Mouse (Mus musculus): ENCODE measurements at regions not wholly inside any gene's neighbourhood (a gene's known extent, or its start where the extent isn't known, plus 50 kb on each side); places are given as distances from the start of the nearest gene placed in this dataset.

GRCm38 (mm10) chr8:36361255-36361654 lies 595.7 kb downstream of the Gm19410 start:
- TF ChIP-seq POLR2A (IDR thresholded peaks at IDR 0.05; ENCODE audit: control insufficient read depth, low read depth, low read length) (no peak), CTCF (IDR thresholded peaks at IDR 0.05; ENCODE audit: control insufficient read depth, insufficient read depth, insufficient replicate concordance, low read depth, low read length) (no peak)
- H3K27ac ChIP-seq (ENCODE audit: control insufficient read depth, insufficient read depth, low read depth, low read length), result no peak overlapping the region
- no peaks in the 10 kb centered on the region for H3K4me1 ChIP-seq (ENCODE audit: control insufficient read depth, insufficient read depth, low read length)
- H3K4me3 ChIP-seq (ENCODE audit: control insufficient read depth, low read depth, low read length), result no peak overlapping the region
- H3K27me3 ChIP-seq (ENCODE audit: control insufficient read depth, insufficient read depth, low read length), result no peaks in the 10 kb centered on the region
- no peaks in the 10 kb centered on the region for H3K36me3 ChIP-seq (ENCODE audit: control insufficient read depth, insufficient read depth, low read length)

GRCm38 (mm10) chr8:36361818-36362217 lies 596.2 kb downstream of the Gm19410 start:
- Histone ChIP-seq H3K4me1 (ENCODE audit: control insufficient read depth, insufficient read depth, low read length) (no peaks in the 10 kb centered on the region), H3K27ac (ENCODE audit: control insufficient read depth, insufficient read depth, low read depth, low read length) (no peak overlapping the region), H3K4me3 (ENCODE audit: control insufficient read depth, low read depth, low read length) (no peak overlapping the region), H3K36me3 (ENCODE audit: control insufficient read depth, insufficient read depth, low read length) (no peaks in the 10 kb centered on the region), H3K27me3 (ENCODE audit: control insufficient read depth, insufficient read depth, low read length) (no peaks in the 10 kb centered on the region)
- TF ChIP-seq CTCF (IDR thresholded peaks at IDR 0.05; ENCODE audit: control insufficient read depth, insufficient read depth, insufficient replicate concordance, low read depth, low read length), result no peak
- TF ChIP-seq POLR2A (IDR thresholded peaks at IDR 0.05; ENCODE audit: control insufficient read depth, low read depth, low read length), result no peak

GRCm38 (mm10) chr8:36363291-36363690 lies 597.7 kb downstream of the Gm19410 start:
- no peaks in the 10 kb centered on the region for H3K27me3 ChIP-seq (ENCODE audit: control insufficient read depth, insufficient read depth, low read length)
- no peaks in the 10 kb centered on the region for H3K36me3 ChIP-seq (ENCODE audit: control insufficient read depth, insufficient read depth, low read length)
- H3K4me3 ChIP-seq (ENCODE audit: control insufficient read depth, low read depth, low read length), result no peak overlapping the region
- TF ChIP-seq CTCF (IDR thresholded peaks at IDR 0.05; ENCODE audit: control insufficient read depth, insufficient read depth, insufficient replicate concordance, low read depth, low read length) (no peak), POLR2A (IDR thresholded peaks at IDR 0.05; ENCODE audit: control insufficient read depth, low read depth, low read length) (no peak)
- no peaks in the 10 kb centered on the region for H3K4me1 ChIP-seq (ENCODE audit: control insufficient read depth, insufficient read depth, low read length)
- no peak overlapping the region for H3K27ac ChIP-seq (ENCODE audit: control insufficient read depth, insufficient read depth, low read depth, low read length)

- no peak for TF ChIP-seq CTCF (IDR thresholded peaks at IDR 0.05; ENCODE audit: control insufficient read depth, insufficient read depth, insufficient replicate concordance, low read depth, low read length)
- TF ChIP-seq POLR2A (IDR thresholded peaks at IDR 0.05; ENCODE audit: control insufficient read depth, low read depth, low read length), result no peak
- H3K36me3 ChIP-seq (ENCODE audit: control insufficient read depth, insufficient read depth, low read length), result no peaks in the 10 kb centered on the region
- H3K4me1 ChIP-seq (ENCODE audit: control insufficient read depth, insufficient read depth, low read length), result no peaks in the 10 kb centered on the region
- H3K4me3 ChIP-seq (ENCODE audit: control insufficient read depth, low read depth, low read length), result no peak overlapping the region
- H3K27ac ChIP-seq (ENCODE audit: control insufficient read depth, insufficient read depth, low read depth, low read length), result no peak overlapping the region
- H3K27me3 ChIP-seq (ENCODE audit: control insufficient read depth, insufficient read depth, low read length), result no peaks in the 10 kb centered on the region
Observed at GRCm38 (mm10) chr8:36364567-36365231, 599.1 kb downstream of the Gm19410 start.

GRCm38 (mm10) chr8:36365945-36366344 lies 600.4 kb downstream of the Gm19410 start:
- no peak for TF ChIP-seq POLR2A (IDR thresholded peaks at IDR 0.05; ENCODE audit: control insufficient read depth, low read depth, low read length)
- TF ChIP-seq CTCF (IDR thresholded peaks at IDR 0.05; ENCODE audit: control insufficient read depth, insufficient read depth, insufficient replicate concordance, low read depth, low read length), result no peak
- Histone ChIP-seq H3K27ac (ENCODE audit: control insufficient read depth, insufficient read depth, low read depth, low read length) (no peak overlapping the region), H3K36me3 (ENCODE audit: control insufficient read depth, insufficient read depth, low read length) (no peaks in the 10 kb centered on the region), H3K4me1 (ENCODE audit: control insufficient read depth, insufficient read depth, low read length) (no peaks in the 10 kb centered on the region), H3K27me3 (ENCODE audit: control insufficient read depth, insufficient read depth, low read length) (no peaks in the 10 kb centered on the region), H3K4me3 (ENCODE audit: control insufficient read depth, low read depth, low read length) (no peak overlapping the region)

GRCm38 (mm10) chr8:36376579-36377350 lies 611.2 kb downstream of the Gm19410 start:
- TF ChIP-seq POLR2A (IDR thresholded peaks at IDR 0.05; ENCODE audit: control insufficient read depth, low read depth, low read length) (no peak), CTCF (IDR thresholded peaks at IDR 0.05; ENCODE audit: control insufficient read depth, insufficient read depth, insufficient replicate concordance, low read depth, low read length) (no peak)

GRCm38 (mm10) chr8:36394487-36394886 lies 598.9 kb upstream of the AI429214 start:
- no peaks in the 10 kb centered on the region for H3K36me3 ChIP-seq (ENCODE audit: control insufficient read depth, insufficient read depth, low read length)
- H3K4me3 ChIP-seq (ENCODE audit: control insufficient read depth, low read depth, low read length), result no peak overlapping the region
- TF ChIP-seq POLR2A (IDR thresholded peaks at IDR 0.05; ENCODE audit: control insufficient read depth, low read depth, low read length), result no peak
- TF ChIP-seq CTCF (IDR thresholded peaks at IDR 0.05; ENCODE audit: control insufficient read depth, insufficient read depth, insufficient replicate concordance, low read depth, low read length), result no peak
- no peak overlapping the region for H3K27ac ChIP-seq (ENCODE audit: control insufficient read depth, insufficient read depth, low read depth, low read length)
- H3K4me1 ChIP-seq (ENCODE audit: control insufficient read depth, insufficient read depth, low read length), result no peaks in the 10 kb centered on the region
- no peaks in the 10 kb centered on the region for H3K27me3 ChIP-seq (ENCODE audit: control insufficient read depth, insufficient read depth, low read length)

More at GRCm38 (mm10) chr8:36376579-36377350, 611.2 kb downstream of the Gm19410 start:
- Histone ChIP-seq H3K36me3 (ENCODE audit: control insufficient read depth, insufficient read depth, low read length) (no peaks in the 10 kb centered on the region), H3K27me3 (ENCODE audit: control insufficient read depth, insufficient read depth, low read length) (no peaks in the 10 kb centered on the region), H3K27ac (ENCODE audit: control insufficient read depth, insufficient read depth, low read depth, low read length) (no peak overlapping the region), H3K4me3 (ENCODE audit: control insufficient read depth, low read depth, low read length) (no peak overlapping the region), H3K4me1 (ENCODE audit: control insufficient read depth, insufficient read depth, low read length) (no peaks in the 10 kb centered on the region)

Measured in testis, adult 2 months (tissue).